Mouse (Mus musculus) C2C12 (cell line): ENCODE measurements around the gene Gsdme. TPM values are rescaled to one million over a fixed set of nuclear protein-coding genes. Genes with fewer than 3 reads are reported as not detected.

Experiments
- H3K27me3 ChIP-seq: one replicate; pipeline ENCODE4 v1.6.1; 2011; ENCODE audit not compliant: control insufficient read depth, insufficient read depth, insufficient read length
- H3K36me3 ChIP-seq: one replicate; pipeline ENCODE4 v1.6.1; 2011; ENCODE audit not compliant: control insufficient read depth, insufficient read depth
- H3K4me3 ChIP-seq: one replicate; pipeline ENCODE4 v1.5.1; 2011; ENCODE audit warnings: mild to moderate bottlenecking, control low read depth; ENCODE audit not compliant: poor library complexity, insufficient read depth, severe bottlenecking
- H3K79me2 ChIP-seq: one replicate; pipeline ENCODE4 v1.6.1; 2011; ENCODE audit not compliant: control insufficient read depth, insufficient read depth
- H3K79me3 ChIP-seq: one replicate; pipeline ENCODE4 v1.6.1; 2011; ENCODE audit warnings: low read depth, control low read depth
- H3ac ChIP-seq: one replicate; pipeline ENCODE3; 2011; ENCODE audit warnings: low read depth; ENCODE audit not compliant: control insufficient read depth, insufficient read length
- CEBPB ChIP-seq: IDR thresholded peaks from one replicate; pipeline ENCODE4 v1.6.1; 2011; ENCODE audit warnings: low read depth, mild to moderate bottlenecking, control low read depth, moderate library complexity
- CTCF ChIP-seq: IDR thresholded peaks from one replicate; pipeline ENCODE4 v1.5.1; 2011; ENCODE audit not compliant: control insufficient read depth, insufficient read depth, insufficient read length
- FOSL1 ChIP-seq: IDR thresholded peaks from one replicate; pipeline ENCODE4 v1.8.0; 2011; ENCODE audit warnings: mild to moderate bottlenecking, low read length; ENCODE audit not compliant: poor library complexity, insufficient read depth, severe bottlenecking
- MAX ChIP-seq: IDR thresholded peaks from one replicate; pipeline ENCODE4 v1.6.1; 2011; ENCODE audit warnings: mild to moderate bottlenecking, control low read depth
- MYOD1 ChIP-seq: IDR thresholded peaks from one replicate; pipeline ENCODE4 v1.6.1; 2011; ENCODE audit warnings: low read depth; ENCODE audit not compliant: control insufficient read depth, insufficient read length
- MYOG ChIP-seq: IDR thresholded peaks from one replicate; pipeline ENCODE4 v1.6.1; 2011; ENCODE audit not compliant: control insufficient read depth, insufficient read length; ENCODE audit errors: extremely low read depth
- USF1 ChIP-seq: IDR thresholded peaks from one replicate; pipeline ENCODE4 v1.6.1; 2011; ENCODE audit warnings: low read depth, mild to moderate bottlenecking, control low read depth, moderate library complexity
- polyA plus RNA-seq: library from polyadenylated mRNA; unstranded; fragments of >200 nt; fragmentation: generic; extraction: Trizol; gene quantifications from one replicate; pipeline ENCODE4 v1.2.1, GENCODE M21; 2012; ENCODE audit warnings: missing spikeins

The Gsdme gene
- polyA plus RNA-seq, 1 experiment = 22.3 TPM

GRCm38 (mm10) chr6:50244967-50245366 lies 18.7 kb downstream of the Gsdme start:
- TF ChIP-seq CTCF = no peak
- TF ChIP-seq CEBPB = no peak
- TF ChIP-seq MYOG = no peak
- no peak for TF ChIP-seq MAX
- no peak for TF ChIP-seq MYOD1
- no peak for TF ChIP-seq FOSL1
- TF ChIP-seq USF1 = no peak
- H3K36me3 ChIP-seq = peaks cover 48% of the 10 kb centered on the region
- H3K79me3 ChIP-seq = peaks cover 6% of the 10 kb centered on the region
- H3ac ChIP-seq = no peak overlapping the region
- H3K4me3 ChIP-seq = no peak overlapping the region
- peaks cover 27% of the 10 kb centered on the region for H3K79me2 ChIP-seq
- no peaks in the 10 kb centered on the region for H3K27me3 ChIP-seq

GRCm38 (mm10) chr6:50244126-50244525 lies 19.5 kb downstream of the Gsdme start:
- peaks cover 4% of the 10 kb centered on the region for H3K79me3 ChIP-seq
- peaks cover 19% of the 10 kb centered on the region for H3K79me2 ChIP-seq
- no peaks in the 10 kb centered on the region for H3K27me3 ChIP-seq
- H3K36me3 ChIP-seq = peaks cover 40% of the 10 kb centered on the region
- no peak overlapping the region for H3K4me3 ChIP-seq
- H3ac ChIP-seq = no peak overlapping the region
- TF ChIP-seq FOSL1 (no peak), USF1 (no peak), CEBPB (no peak), MYOD1 (no peak), MAX (no peak), CTCF (no peak), MYOG (no peak)

- Histone ChIP-seq H3K36me3 (peaks cover 20% of the 10 kb centered on the region), H3ac (no peak overlapping the region), H3K27me3 (no peaks in the 10 kb centered on the region), H3K4me3 (no peak overlapping the region), H3K79me3 (no peaks in the 10 kb centered on the region), H3K79me2 (no peaks in the 10 kb centered on the region)
- TF ChIP-seq FOSL1 (no peak), MYOD1 (no peak), MYOG (no peak), MAX (no peak), CEBPB (no peak), CTCF (no peak), USF1 (no peak)
Measured at GRCm38 (mm10) chr6:50240437-50240836, 23.2 kb downstream of the Gsdme start.

GRCm38 (mm10) chr6:50239902-50240301 lies 23.8 kb downstream of the Gsdme start:
- Histone ChIP-seq H3K4me3 (no peak overlapping the region), H3K79me3 (no peaks in the 10 kb centered on the region), H3K36me3 (peaks cover 20% of the 10 kb centered on the region), H3K27me3 (no peaks in the 10 kb centered on the region), H3K79me2 (no peaks in the 10 kb centered on the region), H3ac (no peak overlapping the region)
- TF ChIP-seq CTCF (no peak), FOSL1 (no peak), CEBPB (no peak), USF1 (no peak), MYOD1 (no peak), MAX (no peak), MYOG (no peak)

GRCm38 (mm10) chr6:50237963-50238362 lies 25.7 kb downstream of the Gsdme start:
- H3K79me3 ChIP-seq = no peaks in the 10 kb centered on the region
- H3K79me2 ChIP-seq = peaks cover 14% of the 10 kb centered on the region
- no peak overlapping the region for H3ac ChIP-seq
- no peaks in the 10 kb centered on the region for H3K27me3 ChIP-seq
- TF ChIP-seq FOSL1 = no peak
- TF ChIP-seq CTCF = no peak
- no peak for TF ChIP-seq CEBPB
- no peak for TF ChIP-seq MYOG
- TF ChIP-seq MAX = no peak
- TF ChIP-seq USF1 = no peak
- TF ChIP-seq MYOD1 = no peak
- peaks cover 23% of the 10 kb centered on the region for H3K36me3 ChIP-seq
- H3K4me3 ChIP-seq = no peak overlapping the region

- no peak for TF ChIP-seq MAX
- TF ChIP-seq USF1 = no peak
- TF ChIP-seq FOSL1 = no peak
- no peak for TF ChIP-seq CTCF
- no peaks in the 10 kb centered on the region for H3K27me3 ChIP-seq
- H3K36me3 ChIP-seq = peaks cover 14% of the 10 kb centered on the region
- no peaks in the 10 kb centered on the region for H3K79me3 ChIP-seq
- H3K79me2 ChIP-seq = peaks cover 14% of the 10 kb centered on the region
- H3ac ChIP-seq = no peak overlapping the region
- H3K4me3 ChIP-seq = no peak overlapping the region
Measured at GRCm38 (mm10) chr6:50232984-50233383, 30.7 kb downstream of the Gsdme start.
